Mouse (Mus musculus) left cerebral cortex, postnatal 4 days (tissue): ENCODE data around the gene Rcor2. TPM values are rescaled to one million over a fixed set of nuclear protein-coding genes. Genes with fewer than 3 reads are reported as not detected.

ENCODE experiments used
- DNase-seq: peaks from one replicate; pipeline ENCODE4 v3.0.0-alpha.2; 2022
- intact Hi-C: fragments of 180-260 bp; cut with DNase I; formaldehyde crosslinking; loops from one replicate; pipeline ENCODE4 v1.15.1; 2025
- total RNA-seq, 2 experiments: library from RNA; stranded (reverse); gene quantifications; 2 replicates each; pipeline ENCODE4 v1.2.3; 2021

The Rcor2 gene
- 10 to 100 TPM; 29.7 to 30.4 TPM for total RNA-seq

DNA sequence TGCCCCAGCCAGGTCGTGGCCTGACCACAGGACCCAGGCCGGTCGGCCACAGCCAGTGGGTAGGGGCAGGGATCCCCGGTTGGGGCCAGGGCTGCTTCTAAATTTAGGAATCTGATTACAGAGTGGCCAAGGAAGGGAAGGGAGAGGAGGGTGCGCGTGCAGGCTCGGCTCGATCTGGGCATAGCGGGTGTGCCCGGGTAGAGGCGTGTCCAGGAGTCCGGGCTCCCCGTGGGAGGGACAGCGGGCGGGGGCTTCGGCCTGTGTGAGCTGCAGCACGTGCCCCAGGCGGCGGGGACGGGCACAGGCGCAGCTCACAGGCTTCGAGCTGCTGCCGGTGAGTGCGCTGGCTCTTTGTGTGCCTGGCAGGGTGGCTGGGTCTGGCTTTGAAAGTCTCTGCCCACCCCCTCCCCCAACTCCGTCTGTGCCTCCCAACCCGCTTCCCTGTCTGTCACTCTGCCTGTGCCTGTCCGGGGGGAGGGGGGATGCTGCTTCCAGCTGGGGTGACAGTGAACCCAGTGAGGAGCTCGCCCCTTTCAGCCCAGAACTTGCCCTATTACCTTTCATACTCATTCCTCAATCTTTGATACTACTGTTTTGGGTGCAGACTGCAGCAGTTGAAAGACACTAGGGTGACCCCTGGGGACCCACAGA is at the start of gene Rcor2:
TSS of gene Rcor2 (plus strand) at position 235 of the 651 bp plus-strand sequence.
- intact Hi-C loops = loop anchor here (5.0 kb wide), 1 partner anchor 75 kb away; the partner anchor contains the start of gene Mark2
- peak; percentile 94 for DNase-seq

DNA sequence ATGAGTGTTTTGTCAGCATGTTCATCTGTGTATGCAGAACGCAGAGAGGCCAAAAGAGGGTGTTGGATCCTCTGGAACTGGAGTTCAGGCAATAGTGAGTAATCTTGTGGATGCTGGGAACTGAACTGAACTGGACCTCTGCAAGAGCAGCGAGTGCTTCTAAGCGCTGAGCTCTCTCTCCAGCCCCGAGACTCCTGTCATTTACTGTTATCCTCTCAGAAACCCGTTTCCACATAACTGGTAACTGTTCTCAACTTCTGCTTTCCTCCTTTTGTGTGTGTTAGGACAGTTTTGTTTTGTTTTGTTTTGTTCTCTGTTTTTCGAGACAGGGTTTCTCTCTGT is 49.2 kb upstream of the Rcor2 start:
- no peak for DNase-seq
- intact Hi-C loops = no loop called here

DNA sequence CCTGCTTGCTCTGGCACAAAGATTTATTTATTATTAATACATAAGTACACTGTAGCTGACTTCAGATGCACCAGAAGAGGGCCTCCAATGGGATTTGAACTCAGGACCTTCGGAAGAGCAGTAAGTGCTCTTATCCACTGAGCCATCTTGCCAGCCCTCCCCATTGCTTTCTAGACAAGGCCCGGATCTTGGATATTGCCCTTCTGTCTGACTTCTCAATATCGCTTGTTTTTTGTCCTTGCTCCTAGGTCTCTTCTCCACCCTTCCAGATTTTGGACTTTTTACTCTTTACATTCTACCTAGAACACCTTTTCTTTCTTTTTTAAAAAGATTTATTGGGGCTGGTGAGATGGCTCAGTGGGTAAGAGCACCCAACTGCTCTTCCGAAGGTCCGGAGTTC is 48.4 kb upstream of the Rcor2 start:
- intact Hi-C loops = no loop called here
- no peak for DNase-seq

- no peak for DNase-seq
- intact Hi-C loops = no loop called here
Observed at GRCm38 (mm10) chr19:7222196-7222595, 44.9 kb upstream of the Rcor2 start.

DNA sequence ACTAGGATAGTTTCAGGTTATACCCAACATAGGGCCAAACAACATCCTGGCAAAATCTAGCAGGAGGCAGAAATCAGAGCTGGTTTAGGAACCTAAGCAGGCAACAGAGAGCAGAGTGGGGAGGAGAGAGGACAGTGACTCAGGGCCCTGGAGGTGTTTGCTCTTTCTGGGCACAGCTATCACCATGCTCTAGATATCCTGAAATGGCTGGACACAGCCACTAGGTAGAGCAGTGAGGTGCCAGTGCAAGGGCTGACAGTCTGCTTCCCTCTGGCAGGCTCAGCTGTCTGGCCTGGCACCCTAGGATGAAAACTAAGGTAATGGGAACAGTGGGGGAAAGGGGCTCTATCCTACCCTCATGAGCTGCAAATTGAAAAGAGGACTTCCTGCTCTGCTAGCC is 43.6 kb upstream of the Rcor2 start:
- no peak for DNase-seq
- intact Hi-C loops = no loop called here

GRCm38 (mm10) chr19:7224253-7224652 is 42.9 kb upstream of the Rcor2 start:
- DNase-seq = no peak
- intact Hi-C loops = no loop called here

DNA sequence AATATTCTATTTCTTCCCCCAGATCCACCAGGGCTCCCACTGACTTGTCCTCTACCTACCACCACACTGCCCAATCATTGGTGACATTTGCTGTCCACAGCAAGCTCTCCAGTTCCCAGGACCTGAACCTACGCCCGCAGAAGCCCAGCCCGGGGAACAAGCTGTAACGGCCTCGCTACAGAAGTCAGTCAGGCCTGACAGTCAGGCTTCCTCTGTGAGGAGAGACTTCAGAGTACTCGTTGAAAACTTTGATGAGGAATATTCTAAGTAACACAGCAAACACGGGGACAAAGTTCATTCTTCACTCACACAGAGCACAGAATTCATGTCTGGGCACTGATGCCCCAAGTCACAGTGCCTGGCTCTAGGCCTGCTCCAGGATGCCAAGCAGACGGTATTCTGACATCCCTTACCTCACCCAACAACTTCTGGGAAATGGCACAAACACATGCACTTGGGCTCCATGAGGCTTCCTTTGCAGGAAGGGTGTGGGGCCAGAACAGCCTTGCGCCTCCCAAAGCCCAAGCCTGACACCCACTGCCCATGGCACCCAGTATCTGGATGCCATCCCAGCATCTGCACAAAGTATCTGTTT is 41.9 kb upstream of the Rcor2 start:
- intact Hi-C loops = no loop called here
- DNase-seq = no peak

- intact Hi-C loops = no loop called here
- DNase-seq = no peak
Observed at GRCm38 (mm10) chr19:7226511-7226914, 40.6 kb upstream of the Rcor2 start.

DNA sequence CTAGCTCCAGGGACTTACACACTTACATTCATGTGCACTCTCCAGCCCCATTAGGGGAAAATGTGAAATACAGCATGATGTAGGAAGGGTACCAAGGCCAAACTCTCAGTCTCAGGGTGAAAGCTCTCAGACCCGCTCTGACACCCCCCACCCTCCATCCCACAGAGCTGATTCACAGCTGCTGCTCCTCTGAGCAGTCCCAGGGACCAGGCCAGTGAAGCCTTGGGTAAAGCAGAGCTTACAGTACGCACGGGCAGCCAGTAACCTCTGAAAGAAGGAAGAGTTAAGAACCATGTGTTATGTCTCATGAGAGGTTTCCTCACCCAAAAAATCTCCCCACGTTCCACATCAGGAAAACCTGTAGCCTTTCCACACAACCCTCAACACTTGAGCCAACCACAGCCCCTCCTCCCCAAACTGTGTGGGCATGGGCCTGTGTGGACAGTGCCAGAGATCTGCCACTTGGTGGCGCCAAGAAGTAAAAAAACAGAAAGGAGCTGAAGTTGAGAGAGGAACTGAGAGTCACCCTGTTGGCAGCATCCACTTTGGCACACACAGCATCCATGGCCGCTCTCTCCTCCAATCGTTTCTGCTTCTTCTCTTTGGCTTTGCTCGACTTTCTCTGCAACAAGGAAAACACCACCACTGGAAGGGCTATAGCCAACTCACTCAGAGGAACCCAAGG is 32.4 kb upstream of the Rcor2 start:
- intact Hi-C loops = loop anchor here (1.0 kb wide), 1 partner anchor 111 kb away; no protein-coding TSS in a partner anchor
- peak; percentile 88 for DNase-seq

DNA sequence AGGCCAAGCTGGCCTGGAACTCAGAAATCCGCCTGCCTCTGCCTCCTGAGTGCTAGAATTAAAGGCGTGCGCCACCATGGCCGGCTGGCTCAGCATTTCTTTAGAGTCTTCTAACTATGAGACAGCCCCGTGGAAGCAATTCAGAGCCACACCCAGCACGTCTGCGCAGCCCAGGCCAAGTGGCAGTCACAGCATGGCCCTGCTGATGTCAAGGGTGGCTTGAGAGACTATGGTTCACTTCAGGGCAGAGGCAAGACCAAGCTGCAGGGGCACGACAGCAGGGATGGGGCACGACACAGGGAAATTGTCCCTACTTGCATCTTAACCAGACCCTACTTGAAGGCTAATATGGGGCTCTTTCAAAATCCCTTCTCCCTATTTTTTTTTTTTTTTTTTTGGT is 31.7 kb upstream of the Rcor2 start:
- intact Hi-C loops = loop anchor here (1.0 kb wide), 1 partner anchor 110 kb away; no protein-coding TSS in a partner anchor
- no peak for DNase-seq

DNA sequence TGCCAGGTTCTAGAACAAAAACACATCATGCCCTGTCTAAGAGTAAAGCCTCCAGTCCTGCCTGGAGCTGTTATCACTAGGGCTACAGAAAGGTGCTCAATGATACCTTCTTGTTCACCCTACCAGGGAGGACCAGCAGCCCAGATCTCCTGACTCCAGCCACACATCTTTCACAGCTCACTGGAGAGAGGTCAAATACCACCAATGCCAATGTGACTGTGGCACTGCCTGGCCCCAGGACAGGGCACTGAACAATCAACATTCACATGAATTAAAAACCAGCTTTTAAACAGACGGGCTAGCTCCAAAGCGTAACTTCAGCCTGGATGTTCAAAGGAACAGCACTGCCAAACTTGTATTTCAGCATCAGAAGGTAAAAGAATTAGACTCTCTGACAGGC is 31.1 kb upstream of the Rcor2 start:
- no peak for DNase-seq
- intact Hi-C loops = no loop called here

GRCm38 (mm10) chr19:7236742-7237141 is 30.4 kb upstream of the Rcor2 start:
- intact Hi-C loops = no loop called here
- DNase-seq = no peak

GRCm38 (mm10) chr19:7239574-7239973 is 27.6 kb upstream of the Rcor2 start:
- DNase-seq = no peak
- intact Hi-C loops = no loop called here

DNA sequence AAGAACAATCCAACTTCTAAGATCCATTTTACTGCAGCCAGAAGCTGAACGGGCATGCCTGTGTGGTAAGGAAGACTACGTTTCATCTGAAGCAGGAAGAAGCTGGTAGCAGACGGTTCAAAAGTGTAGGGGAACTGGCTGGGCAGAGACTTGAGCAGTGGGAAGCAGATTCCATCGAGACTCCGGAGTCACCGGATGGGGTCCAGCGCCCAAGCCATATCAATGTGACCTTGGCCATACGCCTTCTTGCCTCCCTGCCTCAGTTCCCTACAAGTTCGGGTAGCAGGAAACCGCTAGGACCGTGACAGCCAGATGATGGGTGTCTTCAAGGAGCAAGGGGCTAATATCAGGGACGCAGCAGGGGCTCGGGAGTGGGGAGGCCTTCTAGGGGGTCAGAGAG is 26.8 kb upstream of the Rcor2 start:
- intact Hi-C loops = no loop called here
- DNase-seq = no peak

GRCm38 (mm10) chr19:7240782-7241690 is 26.1 kb upstream of the Rcor2 start, which contains the start of gene Naa40:
Naa40 (minus strand) TSS chr19:7241183.
- intact Hi-C loops = no loop called here
- DNase-seq = peak; percentile 96

GRCm38 (mm10) chr19:7246021-7246420 is 21.1 kb upstream of the Rcor2 start:
- intact Hi-C loops = no loop called here
- no peak for DNase-seq

DNA sequence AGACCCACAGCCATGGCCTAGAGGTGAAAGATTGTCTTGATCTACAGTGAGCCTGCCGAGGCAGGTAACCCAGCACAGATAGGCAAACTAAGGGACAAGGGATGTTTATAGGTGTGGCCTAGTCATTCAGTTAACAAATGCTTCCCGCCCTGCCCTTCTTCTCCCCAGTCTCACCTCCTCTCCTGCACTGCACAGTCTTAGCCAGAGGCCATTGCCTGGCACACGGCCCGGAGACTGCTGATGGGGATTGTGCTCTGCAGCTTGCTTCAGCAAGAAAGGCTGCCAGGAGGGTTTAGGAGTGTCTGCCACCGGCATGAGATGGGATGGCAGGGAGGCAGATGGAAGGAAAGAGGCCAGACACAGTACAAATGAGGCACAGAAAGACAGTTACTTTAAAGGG is 9.2 kb upstream of the Rcor2 start:
- intact Hi-C loops = no loop called here
- peak; percentile 92 for DNase-seq

GRCm38 (mm10) chr19:7261476-7261875 is 5.6 kb upstream of the Rcor2 start:
- no peak for DNase-seq
- intact Hi-C loops = no loop called here

GRCm38 (mm10) chr19:7261964-7262363 is 5.2 kb upstream of the Rcor2 start:
- intact Hi-C loops = no loop called here
- no peak for DNase-seq

GRCm38 (mm10) chr19:7262592-7262991 is 4.5 kb upstream of the Rcor2 start:
- intact Hi-C loops = no loop called here
- no peak for DNase-seq
